Mouse (Mus musculus) ovary, postnatal 36 days (tissue): Measurements from ENCODE around the gene Cyp2b9.
"Not testable (repeated sequence)": the region's sequence is repeated elsewhere in the genome, so short reads cannot be mapped to it uniquely, and the experiment has no call there.

Experiments used
- DNase-seq: peaks from one replicate; pipeline ENCODE4 v3.0.0; 2022; ENCODE audit warnings: low spot score, mixed read lengths

Cyp2b9 gene

DNA sequence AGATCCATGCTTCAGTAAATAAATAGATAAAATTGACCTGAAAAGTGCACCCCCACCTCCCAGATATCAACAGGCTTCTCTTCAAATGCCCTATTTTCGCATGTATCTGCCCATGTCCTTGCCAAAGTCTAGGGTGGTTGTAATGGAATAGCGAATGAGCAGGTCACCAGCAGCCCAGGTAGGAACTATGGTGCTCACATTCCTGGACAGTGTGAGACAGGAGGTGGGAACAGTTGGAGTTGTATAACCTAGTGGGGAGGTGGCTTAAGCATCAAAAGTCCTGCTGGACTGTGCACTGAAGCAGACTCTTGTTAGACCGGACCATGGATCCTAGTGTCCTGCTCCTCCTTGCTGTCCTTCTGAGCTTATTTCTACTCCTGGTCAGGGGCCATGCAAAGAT lies at the start of gene Cyp2b9:
TSS of gene Cyp2b9 (plus strand) at position 301 of the 400 bp plus-strand sequence.
- DNase-seq, result not testable (repeated sequence)

DNA sequence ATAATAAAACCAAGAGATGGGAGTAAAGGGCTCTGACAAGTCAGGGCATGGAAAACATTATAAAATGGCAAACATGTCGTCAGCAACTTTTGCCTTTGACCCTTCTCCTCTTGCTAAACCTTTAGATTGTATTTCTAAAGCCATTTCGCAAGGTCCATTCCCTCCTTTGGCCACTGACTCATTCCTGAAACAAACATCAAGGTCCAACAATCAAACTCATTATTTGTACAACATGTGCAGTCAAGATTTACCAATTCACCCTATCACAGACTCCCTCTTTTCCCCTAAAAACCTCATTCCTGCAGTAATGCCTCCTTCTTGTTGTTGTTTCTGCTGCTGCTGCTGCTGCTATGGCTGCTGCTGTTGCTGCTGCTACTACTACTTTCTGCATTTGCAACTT lies 33.6 kb upstream of the Cyp2b9 start:
- not testable (repeated sequence) for DNase-seq

DNA sequence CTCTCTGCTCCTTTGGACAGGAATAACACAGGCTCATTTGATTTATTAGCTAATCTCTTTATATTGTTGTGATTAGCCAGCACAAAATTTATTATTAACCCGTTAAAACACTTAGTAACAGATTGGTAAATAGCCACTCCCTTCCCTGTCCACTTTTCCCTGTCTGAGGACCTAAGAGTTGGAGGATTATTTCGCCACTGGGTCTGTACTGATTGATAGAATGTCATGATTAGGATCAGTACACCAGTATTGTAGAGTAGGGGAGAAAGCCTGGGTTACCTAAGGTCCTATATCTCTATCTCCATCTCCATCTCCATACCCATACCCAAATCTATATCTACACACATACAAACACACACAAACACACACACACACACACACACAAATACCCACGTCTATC lies 29.6 kb upstream of the Cyp2b9 start:
- not testable (repeated sequence) for DNase-seq

DNA sequence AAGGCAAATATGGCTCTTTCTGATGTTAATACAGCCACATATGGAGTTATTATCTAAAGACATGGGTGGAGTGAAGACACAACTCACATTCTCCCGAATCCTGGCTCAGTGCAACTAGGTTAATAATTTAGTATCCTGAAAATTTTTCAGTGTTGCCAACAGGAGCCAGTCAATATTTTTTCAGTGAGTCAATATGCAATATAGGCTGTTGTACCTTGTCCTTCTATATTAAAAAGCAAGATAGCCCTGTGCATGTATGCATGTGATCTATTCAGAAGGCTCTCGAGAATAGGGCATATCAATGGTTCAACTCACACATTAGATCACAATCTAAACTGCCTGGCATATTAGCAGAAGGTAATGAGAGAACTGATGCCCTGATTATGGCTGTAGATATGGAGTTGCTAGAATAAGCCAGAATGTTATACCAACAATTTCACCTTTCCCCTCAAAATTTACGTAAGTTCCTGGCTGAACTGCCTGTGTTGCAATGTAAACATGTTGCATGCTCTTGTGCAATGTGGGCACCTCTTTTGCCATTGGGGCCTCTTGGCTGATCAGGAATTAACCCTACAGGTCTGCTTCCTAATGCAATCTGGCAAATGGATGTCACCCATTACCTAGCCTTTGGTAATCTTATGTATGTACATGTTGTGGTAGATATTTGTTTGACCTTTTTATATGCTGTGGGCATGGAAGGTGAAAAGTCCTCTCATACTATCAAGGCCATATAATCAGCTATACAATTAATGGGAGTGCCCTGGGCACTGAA lies 4.3 kb upstream of the Cyp2b9 start:
- DNase-seq, result not testable (repeated sequence)

DNA sequence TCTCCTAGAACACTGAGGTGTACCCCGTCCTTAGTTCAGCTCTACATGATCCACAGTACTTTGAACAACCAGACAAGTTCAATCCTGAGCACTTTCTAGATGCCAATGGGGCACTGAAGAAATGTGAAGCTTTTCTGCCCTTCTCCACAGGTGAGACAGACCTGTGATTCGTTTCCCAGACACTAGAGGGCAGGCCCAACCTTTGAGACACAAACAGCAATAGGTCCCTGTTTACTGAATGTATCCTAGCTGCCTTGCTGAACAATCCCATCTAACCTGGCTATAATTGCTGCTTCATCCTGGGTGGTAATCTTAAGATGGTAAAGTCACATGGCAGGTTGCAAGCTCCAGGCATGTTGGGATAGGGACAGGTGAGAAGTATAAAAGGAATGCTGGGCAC lies 27.9 kb downstream of the Cyp2b9 start:
- no peak for DNase-seq

DNA sequence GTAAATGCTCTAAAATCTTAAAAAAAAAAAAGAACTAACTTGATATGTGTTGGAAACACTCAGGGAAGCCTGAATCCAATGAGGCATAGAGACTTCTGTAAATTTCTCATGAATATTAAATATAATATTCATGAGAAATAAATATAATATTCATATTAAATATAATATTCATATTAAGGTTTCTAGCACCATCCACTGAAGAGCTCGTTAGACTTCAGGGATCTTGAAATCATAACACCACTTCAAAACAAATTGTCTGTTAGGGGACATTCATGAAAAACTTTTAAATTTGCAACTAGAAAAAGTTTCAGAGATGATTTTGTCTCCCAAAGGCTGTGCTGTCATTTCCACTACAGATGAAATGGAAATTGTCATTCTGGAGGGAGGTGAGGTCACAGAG lies 86.8 kb downstream of the Cyp2b9 start, which contains the start of gene Vmn1r184:
TSS of gene Vmn1r184 (plus strand) at position 301 of the 400 bp plus-strand sequence.
- DNase-seq, result not testable (repeated sequence)
